Mouse (Mus musculus) right cerebral cortex, adult 18-20 months (tissue): Measurements from ENCODE around the gene Rfx4.

ENCODE experiments used
- DNase-seq: peaks from one replicate; pipeline ENCODE4 v3.0.0; 2022; ENCODE audit warnings: mixed read lengths

Gene Rfx4

DNA sequence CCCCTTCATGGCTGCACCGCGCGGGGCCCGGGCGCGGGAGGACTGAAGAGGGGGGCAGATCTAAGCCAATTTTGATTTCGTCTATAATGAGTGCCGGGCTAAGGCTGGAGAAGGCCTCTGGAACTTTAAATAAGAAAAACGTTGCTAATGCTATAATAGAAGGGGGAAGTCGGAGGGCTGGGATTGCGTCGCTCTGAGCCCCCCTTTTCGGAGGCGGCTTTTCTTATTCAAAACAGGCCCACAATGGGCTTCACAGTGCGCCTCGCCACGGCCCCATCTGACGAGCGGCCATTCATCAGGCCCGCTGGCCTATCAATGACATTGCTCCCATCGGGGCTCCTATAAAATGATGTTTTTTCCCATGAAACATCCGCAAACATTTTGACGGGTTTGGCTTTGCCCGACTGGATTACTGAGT is at the start of gene Rfx4:
Gene Rfx4, plus strand, starts transcription at position 277 of the 418 bp plus-strand sequence.
- DNase-seq: no peak

DNA sequence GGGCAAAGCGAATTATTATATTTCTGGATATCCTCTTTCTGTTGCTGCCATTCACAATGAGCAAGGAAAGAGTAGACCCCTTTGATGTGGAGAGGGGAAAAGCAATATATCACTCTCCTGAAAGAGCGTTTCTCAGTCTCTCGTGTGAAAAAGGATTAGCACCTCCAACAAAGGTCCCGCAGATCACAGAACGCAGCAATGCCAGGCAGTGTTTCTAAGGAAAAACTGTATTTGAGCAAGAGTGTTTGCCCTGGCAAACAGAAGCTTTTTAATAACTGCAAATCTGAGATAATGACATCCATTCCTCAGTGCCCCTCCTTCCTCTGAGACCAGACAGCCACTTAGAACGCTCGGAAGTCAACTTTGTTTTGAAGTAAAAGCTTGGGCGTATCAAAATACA is 49.3 kb upstream of the Rfx4 start:
- DNase-seq: no peak

DNA sequence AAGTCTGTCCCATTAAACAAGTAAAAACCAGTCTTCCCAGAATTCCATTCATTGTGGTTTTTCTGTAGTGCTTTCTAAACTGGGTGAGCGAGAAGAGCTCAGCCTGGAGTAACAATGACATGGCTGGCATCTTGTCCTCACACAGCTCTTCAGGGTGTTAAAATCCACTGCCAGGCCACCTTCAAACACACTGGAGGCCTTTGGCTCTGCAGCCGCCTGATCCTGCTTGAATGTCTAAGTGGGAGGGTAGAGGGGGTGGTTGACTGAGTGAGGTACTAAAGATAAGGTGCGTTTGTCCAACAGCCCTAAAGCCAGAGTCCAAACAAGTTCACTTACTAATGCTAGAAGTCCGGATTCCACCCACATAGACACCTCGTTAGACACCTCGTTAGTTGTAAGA is 48.6 kb upstream of the Rfx4 start:
- DNase-seq: no peak

DNA sequence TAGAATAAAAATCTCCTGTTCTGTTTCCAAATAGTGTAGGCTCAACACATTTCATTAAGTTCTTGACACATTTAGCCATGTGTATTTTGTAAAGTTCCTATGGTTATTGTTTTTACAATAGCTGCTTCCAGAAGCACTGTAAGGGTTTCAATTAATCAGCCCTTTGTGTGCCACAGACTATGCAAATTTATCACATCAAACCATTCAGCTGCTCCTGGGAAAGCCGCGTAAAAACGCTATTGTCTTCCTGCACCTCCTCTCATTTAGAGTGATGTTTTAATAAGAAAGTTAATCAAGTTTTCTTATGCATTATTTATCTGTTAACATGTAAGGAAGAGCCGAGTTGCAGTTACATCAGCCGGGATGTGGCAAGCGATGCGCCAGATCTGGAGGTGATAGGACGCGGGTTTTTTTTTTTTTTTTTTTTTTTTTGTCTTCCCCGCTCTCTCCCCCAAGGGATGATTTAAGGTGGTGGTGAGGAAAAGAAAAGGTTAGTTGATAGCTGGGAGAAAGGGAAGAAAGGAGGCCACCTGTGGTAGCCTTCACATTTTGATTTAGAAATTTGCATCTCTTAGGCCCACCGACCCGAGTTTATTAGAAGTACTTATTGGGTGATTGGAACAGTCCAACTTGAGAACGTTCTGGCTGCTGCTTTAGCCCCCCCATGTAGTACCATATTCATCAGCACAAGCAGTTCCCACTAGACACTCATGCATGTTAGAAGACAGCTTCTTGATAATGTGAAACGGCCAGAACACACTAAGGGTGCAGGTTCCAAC is 47.9 kb upstream of the Rfx4 start:
- DNase-seq: no peak

DNA sequence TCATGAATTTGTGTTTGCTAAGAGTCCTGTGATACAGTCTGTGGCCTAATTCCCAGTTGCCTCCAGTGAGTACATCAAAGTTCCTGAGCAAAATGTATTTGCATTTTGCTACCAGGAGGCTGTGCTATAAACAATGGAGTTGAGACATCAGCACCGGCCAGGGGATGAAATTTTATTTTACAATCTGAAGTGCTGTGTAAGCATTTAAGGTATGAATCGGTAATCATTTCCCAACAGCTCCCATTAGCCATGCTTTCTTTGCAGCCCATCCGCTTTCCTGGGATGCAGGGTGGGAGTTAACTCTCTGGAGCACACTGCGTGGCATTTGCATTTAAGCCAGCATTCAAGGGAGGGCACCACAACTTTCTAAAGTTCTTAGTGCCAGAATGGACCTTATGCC is 45.7 kb upstream of the Rfx4 start:
- DNase-seq: no peak

DNA sequence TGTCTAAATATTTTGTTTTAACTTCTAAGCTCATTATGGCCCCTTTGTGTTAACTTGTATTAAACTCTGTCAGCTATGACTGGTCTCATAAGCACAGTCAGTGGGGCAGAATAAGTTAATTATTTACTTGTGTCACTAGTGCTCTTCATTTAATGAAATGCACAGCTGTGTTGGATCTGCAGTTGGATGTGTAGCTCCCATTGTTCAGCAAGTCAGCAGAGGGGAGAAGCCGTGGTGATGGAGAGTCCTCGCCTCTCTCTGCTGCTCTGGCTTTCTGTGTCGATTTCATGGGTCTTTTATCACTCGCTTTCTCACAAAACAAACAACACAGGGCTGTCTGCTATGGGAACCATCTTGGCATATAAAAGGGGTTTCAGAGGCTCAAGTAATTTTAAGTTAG is 45.0 kb upstream of the Rfx4 start:
- DNase-seq: no peak

DNA sequence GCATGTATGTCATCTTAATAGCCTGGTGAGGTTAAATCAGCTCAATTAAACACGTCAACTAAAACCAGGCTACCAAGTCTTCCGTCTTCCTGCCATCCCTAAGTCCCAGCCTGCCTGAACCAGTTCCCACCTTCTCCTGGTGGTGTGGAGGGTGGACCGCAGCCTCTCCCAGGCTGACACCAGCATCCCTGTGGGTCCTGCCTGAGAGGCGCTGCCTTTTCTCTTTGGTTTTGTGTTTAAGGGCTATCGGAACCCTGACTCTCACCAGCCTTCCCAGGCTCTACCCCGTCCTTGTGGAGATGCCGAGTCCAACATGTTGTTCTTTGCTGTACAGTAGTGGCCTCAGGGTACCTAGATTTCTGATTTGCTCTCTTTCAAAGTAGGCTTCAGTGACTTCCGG is 44.4 kb upstream of the Rfx4 start:
- DNase-seq: no peak

DNA sequence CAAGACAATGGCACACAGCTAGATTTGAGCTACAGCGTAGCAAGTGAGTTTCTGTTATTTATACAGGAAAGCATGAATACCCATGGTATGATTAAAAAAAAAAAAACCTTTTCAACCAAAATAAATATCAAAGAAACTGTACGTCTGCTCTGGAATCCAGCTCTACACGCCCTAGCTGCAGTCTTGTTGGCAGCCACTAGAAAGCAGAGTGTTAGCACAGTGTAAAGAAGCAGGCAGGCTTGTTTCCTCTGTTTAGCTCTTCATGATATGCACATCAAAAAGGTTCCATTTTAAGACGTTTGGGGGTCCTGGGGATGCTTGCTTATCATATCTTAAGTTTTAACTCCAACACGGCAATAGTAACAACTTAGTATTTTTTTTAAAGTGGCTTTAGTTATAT is 43.9 kb upstream of the Rfx4 start:
- DNase-seq: no peak

DNA sequence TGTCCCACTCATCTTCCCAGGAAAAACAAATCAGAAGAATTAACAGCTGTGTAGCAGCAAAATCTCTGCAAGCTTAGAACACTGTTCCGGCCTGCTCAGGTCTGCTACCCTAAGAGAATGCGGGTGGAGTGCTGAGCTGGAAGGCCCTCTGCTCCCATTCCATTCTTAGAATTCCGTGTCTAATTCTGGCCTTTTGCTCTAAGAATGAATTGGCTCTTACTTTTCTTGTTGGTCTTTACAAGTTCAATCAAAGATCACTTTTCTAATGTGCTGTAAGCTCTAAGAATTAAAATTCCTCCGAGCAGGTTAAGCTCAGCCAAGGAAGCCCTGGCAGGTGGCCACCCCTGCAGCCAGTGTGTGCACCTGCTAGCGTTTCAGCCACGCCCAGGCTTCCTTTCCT is 43.3 kb upstream of the Rfx4 start:
- no peak for DNase-seq

DNA sequence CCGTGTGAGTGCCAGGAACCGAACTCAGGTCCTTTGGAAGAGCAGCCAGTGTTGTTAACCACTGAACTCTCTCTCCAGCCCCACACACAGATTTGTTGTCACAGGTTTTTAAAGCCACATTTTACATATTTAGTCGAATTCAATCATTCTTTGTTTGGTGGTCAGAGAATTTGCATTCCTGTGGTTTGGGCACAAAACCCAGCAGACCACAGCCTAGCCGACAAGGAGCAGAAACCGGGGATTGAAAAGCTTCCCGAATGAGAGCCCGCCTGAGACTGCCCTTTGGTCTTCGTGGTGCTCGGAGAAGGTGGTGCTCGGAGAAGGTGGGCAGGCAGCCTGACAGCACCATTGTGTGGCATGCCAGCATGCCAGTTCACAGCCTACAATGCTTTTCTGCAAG is 42.8 kb upstream of the Rfx4 start:
- no peak for DNase-seq

DNA sequence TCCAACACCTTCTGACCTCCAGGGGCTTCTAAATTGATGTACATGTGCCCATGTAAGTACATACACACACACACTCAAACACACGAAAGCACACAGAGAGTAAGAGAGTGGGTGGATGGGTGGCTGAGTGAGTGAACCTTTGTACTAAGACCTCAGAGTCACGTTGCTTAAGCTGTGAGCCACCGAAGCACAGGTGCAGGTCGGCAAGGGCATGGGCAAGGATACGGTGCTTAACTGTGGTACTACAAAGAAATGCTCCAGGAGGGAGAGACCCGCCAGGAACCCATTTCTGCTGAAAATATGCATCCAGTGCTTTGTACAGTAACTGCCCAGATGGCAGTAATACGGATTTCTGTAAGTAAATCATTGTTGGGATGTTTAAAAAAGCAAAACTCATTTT is 40.2 kb upstream of the Rfx4 start:
- DNase-seq: no peak

DNA sequence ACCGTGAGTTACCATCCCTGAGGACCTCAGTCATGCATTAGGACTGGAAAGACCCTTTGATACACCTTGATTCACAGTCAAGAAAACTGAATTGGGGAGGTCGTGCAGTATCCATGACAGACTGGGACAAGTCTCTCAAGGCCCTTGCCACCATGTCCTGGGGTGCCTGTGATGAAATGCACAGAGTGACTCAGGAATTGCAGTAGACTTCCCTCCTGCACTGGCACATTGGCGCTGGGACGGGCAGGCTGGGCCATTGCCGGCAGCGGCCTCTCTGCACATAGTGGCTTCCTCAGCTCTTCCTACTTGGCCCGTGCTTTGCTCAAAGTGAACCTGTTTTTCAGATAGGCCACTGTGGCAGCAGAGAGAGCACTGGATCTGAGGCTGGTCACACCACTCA is 39.3 kb upstream of the Rfx4 start:
- DNase-seq: no peak

DNA sequence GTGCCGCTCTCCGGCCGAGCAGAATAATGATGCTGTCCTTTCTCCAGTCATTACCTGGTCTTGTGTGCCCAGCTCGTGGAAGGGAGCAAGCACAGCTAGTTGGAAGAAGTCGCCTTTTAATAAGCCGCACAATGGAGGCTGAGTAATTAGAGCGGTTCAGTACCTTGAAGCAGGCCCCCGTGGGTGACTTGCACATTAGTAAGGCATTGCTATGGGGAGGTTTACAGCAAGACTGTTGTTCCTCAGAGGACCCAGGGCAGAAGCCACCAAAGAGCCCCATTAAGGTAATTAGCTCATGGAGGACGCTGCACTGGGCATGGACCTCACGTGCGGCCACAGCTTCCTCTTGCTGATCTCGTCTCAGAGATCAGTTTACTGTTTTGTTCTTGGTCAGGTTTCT is 33.2 kb upstream of the Rfx4 start:
- DNase-seq: no peak

DNA sequence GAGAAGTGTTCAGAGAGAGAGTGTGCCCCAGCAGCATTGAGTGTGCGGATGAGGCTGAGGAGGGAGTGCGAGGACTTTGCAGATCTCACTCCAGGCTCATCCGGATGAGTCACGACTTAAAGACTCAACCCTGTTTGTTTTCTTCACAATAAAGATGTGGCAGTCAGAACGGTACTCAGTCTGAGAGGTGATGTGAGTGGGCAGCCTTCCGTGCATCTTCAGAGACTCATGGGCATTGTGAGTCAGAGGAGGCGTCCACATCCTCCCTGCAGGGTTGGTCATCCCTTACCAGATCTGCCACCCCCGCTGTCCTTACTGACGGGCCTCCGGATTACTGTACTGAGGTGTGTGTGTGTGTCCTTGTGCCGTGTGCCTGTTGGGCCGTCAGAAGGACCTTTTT is 28.9 kb upstream of the Rfx4 start:
- DNase-seq: peak; percentile 30

DNA sequence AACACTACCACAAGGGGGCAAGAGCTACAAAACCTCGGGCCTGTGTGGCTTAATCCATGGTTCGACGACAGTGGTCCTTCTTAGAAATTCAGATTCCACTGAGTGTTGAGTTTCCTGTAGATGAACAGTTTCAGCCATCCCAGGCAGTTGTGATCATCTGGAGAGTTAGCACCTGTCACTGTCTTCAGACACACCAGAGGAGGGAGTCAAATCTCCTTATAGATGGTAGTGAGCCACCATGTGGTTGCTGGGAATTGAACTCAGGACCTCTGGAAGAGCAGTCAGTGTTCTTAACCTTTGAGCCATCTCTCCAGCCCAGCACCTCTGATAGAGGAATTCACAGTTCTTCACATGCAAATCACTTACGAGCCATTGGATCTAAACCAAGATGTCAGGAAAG is 28.1 kb upstream of the Rfx4 start:
- no peak for DNase-seq

DNA sequence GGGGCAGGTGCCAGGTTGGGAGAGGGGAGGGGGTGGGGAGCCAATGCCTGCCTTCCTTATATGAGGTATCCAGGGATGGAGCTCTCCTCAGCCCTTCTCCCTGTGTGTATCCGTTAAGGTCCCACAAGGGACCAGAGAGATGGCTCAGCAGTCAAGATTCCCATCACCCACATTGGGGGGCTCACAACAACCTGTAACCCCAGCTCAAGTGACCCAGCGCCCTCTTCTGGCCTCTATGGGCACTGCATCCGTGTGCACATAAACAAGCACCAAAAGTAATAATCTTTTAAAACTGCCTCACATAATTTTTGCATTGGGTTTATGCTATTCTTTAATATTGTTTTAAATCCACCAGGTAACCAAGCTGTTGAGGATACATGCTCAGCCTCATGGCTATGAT is 25.8 kb upstream of the Rfx4 start:
- no peak for DNase-seq

DNA sequence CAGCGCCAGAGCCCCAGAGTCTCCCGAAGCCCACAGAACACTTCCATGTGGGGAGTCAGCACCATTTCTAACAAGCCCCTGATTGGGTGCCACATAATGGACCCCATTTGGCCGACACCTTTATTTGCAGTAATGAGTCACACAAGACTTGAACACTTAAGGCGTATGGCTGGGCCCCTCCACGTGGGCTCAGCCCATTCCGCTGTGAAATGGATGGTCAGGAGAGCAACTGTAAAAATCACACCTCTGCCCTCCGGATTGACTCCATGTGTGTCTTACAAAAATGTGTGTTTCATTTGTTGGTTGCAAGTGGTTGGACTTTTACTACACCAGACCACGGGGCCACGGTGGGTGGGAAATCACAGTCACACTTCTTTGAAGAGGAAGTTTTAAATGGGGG is 24.9 kb upstream of the Rfx4 start:
- no peak for DNase-seq

DNA sequence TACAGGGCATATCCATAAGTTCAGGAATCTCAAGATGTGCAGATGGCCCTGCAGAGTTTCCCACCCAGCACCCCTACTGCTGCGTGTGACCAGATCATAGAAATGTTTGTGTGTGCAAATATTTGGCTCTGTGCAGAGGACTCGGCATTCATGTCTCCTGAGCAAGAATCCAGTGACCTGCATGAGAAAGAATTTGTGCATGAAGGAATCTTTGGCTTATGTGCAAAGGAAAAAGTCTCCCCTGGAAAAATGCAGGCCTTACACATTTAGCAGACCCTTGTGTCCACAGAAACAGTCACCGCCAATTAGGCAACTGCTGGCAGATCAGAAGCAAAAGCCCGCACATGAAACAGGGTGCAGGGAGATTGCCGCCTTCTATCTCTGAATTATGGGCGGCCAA is 22.4 kb upstream of the Rfx4 start:
- no peak for DNase-seq

DNA sequence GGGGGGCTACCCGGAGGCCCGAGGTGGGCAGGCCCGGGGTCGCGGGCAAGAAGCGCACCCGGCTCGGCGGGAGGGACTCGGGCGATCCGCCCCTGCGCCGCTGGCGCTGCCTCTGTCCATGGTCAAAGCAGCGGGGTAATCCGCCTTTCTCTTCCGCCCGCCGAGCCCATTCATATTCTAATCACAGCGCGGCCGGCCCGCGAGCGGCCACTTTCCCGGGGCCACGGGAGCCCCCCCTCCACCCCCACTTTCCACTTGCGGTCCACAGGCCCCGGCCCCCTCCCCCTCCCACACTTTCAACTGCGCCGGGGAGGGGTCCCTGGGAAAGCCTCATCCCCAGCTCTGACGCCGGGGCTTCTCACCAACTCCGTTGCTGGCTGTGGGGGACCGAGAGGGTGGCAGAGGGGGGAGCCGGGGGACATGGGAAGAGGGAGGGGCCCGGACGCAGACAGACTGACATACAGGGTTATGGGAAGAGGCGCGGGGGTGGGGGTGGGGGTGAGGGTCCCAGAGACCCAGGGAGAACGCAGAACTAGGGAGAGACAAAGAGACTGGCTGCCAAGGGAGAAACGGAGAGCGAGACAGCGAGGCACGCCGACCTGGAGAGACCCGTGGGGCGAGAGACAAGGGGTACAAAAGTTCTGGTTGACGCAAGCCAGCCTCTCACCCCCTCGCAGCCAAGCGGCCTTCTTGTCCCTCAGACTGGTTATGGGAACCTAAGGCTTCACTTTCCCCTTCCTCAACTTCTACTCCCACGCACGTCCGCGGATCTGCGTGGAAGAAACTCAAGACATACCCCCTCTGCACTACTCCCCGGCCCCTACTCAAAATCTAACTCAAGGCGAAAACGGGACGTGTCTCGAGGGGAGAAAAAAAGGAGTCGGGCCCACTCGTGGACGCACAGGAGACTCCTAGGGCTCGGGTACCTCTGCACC is 744 bp upstream of the Rfx4 start:
- no peak for DNase-seq

DNA sequence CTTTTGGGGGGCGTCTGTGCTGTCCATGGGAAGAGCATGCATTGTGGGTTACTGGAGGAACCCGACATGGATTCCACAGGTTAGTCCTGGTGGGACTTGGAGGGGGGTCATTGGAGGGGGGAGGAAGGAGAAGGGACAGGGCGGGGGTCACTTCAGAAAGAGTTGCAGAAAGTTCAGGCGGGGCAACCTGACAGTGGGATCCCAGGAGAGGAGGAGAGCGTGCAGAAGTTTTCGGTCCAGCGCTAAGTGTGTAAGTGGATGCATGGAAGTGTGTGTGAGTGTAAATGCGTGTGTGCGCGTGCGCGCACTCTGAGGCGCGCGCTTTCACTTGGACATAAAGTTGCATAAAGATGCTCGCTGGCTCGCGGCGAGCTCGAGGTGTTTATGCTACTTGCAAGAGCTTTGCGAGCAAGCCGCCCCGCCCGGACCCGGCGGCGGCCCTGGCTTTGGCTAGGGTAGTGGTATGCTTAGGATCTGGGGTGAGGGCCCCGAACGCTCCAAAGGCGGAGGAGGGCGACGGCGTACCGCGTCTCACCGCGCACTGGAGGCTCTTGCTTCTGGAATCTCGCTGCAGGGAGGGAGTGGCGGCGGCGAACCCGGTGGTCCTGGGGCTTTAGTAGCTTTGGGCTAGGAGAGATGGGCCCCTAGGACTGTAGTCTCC is 703 bp downstream of the Rfx4 start:
- DNase-seq: no peak

DNA sequence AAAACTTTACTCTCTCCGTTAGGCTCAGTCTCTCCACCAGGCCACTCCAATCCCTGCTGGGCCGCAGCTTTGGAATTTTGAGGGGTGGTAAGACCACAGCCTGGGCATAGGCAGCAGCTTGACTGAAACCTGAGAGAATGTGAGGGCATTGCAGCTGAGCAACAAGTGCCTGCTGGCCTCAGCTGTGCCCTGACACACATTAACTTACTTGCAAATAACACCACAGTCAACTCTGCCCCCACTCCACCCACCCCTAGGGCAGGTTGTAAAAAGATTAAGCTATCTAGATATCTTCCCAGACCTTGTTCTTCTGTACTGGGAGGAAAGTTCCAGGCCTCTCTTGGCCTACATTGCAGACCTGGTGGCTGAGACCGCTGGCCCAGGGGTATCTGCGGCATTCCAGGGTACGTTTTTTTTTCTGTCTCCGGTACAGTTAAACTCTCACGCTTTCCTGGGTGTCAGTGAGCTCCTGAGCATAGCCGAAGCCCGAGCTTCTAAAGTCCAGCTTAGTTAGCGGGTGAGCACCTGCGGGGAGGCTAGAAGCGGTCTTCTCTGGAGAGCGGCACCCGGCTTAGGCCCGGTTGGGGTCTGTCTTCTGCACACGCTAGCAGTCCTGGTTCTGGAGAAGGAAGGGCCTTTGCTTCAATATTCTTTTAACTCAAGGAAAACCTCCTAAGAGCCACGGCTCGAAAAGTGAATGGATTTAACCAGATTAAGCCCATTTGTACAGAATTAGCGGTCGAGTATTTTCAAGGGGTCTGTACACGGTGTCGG is 1.8 kb downstream of the Rfx4 start:
- DNase-seq: no peak

DNA sequence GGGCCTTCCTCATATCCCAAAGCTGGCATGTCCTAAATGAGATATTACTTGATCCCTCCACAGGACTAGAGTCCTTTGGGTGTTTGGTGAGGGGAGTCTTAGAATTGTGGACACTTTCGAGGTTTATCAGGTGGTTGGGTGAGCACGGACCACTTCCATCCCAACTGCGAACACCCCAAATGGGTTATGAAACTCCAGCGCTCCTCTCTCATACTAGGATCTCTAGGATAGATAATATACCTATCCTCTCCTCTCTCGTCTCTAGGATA is 2.3 kb downstream of the Rfx4 start:
- no peak for DNase-seq
